Mouse (Mus musculus) limb, embryonic 14.5 days (tissue): ENCODE measurements at regions not wholly inside any gene's neighbourhood (a gene's known extent, or its start where the extent isn't known, plus 50 kb on each side); places are given as distances from the start of the nearest gene placed in this dataset.
A peak's percentile ranks its signal among the peaks of the same experiment; 100 is the strongest.

Experiments used
- ATAC-seq: fragments of 200-750 bp; cut with Nextera tagmentation; 2 replicates; pipeline ENCODE4 v1.8.0; 2017; ENCODE audit warnings: low read depth, moderate number of reproducible peaks, moderate TSS enrichment; ENCODE audit not compliant: low FRiP score
- DNase-seq: peaks from one replicate; pipeline ENCODE4 v3.0.0-alpha.2; 2015; ENCODE audit warnings: low spot score
- H3K27ac ChIP-seq: fragments of 300-500 bp; sonication (generic); replicated peaks from 2 replicates; pipeline ENCODE4 v1.5.1; 2014; ENCODE audit warnings: low read depth, mild to moderate bottlenecking, low read length, moderate library complexity, mixed read lengths
- H3K27me3 ChIP-seq: fragments of 300-500 bp; sonication (generic); 2 replicates; pipeline ENCODE4 v1.6.1; 2014; ENCODE audit warnings: low read length, mixed read lengths; ENCODE audit not compliant: control insufficient read depth, insufficient read depth
- H3K36me3 ChIP-seq: fragments of 300-500 bp; sonication (generic); 2 replicates; pipeline ENCODE4 v1.6.1; 2014; ENCODE audit warnings: mild to moderate bottlenecking, low read length, moderate library complexity, mixed read lengths; ENCODE audit not compliant: control insufficient read depth, insufficient read depth
- H3K4me1 ChIP-seq: fragments of 300-500 bp; sonication (generic); 2 replicates; pipeline ENCODE4 v1.6.1; 2014; ENCODE audit warnings: antibody characterized with exemption, low read length, mixed read lengths; ENCODE audit not compliant: control insufficient read depth, insufficient read depth
- H3K4me2 ChIP-seq: fragments of 300-500 bp; sonication (generic); replicated peaks from 2 replicates; pipeline ENCODE4 v1.6.1; 2014; ENCODE audit warnings: low read depth, mild to moderate bottlenecking, low read length, moderate library complexity; ENCODE audit not compliant: severe bottlenecking
- H3K4me3 ChIP-seq: fragments of 300-500 bp; sonication (generic); replicated peaks from 2 replicates; pipeline ENCODE4 v1.5.1; 2014; ENCODE audit warnings: low read length
- H3K9ac ChIP-seq: fragments of 300-500 bp; sonication (generic); 2 replicates; pipeline ENCODE4 v1.6.1; 2014; ENCODE audit warnings: mild to moderate bottlenecking, low read depth, low read length, moderate library complexity; ENCODE audit not compliant: severe bottlenecking
- H3K9me3 ChIP-seq: fragments of 300-500 bp; sonication (generic); 2 replicates; pipeline ENCODE4 v1.6.1; 2016; ENCODE audit warnings: low read length; ENCODE audit not compliant: control insufficient read depth
- POLR2A ChIP-seq: fragments of 200-500 bp; IDR thresholded peaks from 2 replicates; pipeline ENCODE4 v1.8.0; 2012; ENCODE audit warnings: inconsistent platforms, mild to moderate bottlenecking, moderate library complexity, borderline replicate concordance; ENCODE audit not compliant: insufficient read depth, insufficient read length; ENCODE audit errors: extremely low read depth
- WGBS: fragments of 180-500 bp; shearing (Covaris S2); extraction: QIAGEN DNeasy Blood & Tissue Kit; methylation state at CpG from one replicate; pipeline ENCODE4 v1.1.7; 2014; 5-methylcytosine and 5-hydroxymethylcytosine counted together

- Histone ChIP-seq H3K9me3 (no peaks in the 10 kb centered on the region), H3K4me2 (no peak overlapping the region), H3K27me3 (no peaks in the 10 kb centered on the region), H3K36me3 (no peaks in the 10 kb centered on the region), H3K9ac (no peak overlapping the region), H3K4me3 (no peak overlapping the region), H3K27ac (no peak overlapping the region), H3K4me1 (no peaks in the 10 kb centered on the region)
- ATAC-seq, result no peak
- DNase-seq, result peak; percentile 4
- no peak for TF ChIP-seq POLR2A
- WGBS, result 66% methylated on average over 4 of the region's 4 CpGs
These were observed 60.1 kb downstream of the Fam47c start for GRCm38 (mm10) chrX:78797642-78798041.
